Mouse (Mus musculus) embryonic facial prominence, embryonic 11.5 days (tissue): ENCODE measurements around the gene Ntpcr. TPM values are rescaled to one million over a fixed set of nuclear protein-coding genes. Genes with fewer than 3 reads are reported as not detected.

Experiments
- ATAC-seq: fragments of 200-750 bp; cut with Nextera tagmentation; replicated peaks from 2 replicates; pipeline ENCODE4 v1.8.0; 2017; ENCODE audit warnings: low read depth; ENCODE audit not compliant: insufficient number of reproducible peaks, low FRiP score, low TSS enrichment
- DNase-seq: peaks from one replicate; pipeline ENCODE4 v3.0.0-alpha.2; 2015; ENCODE audit warnings: low spot score
- H3K27ac ChIP-seq: fragments of 300-500 bp; sonication (generic); replicated peaks from 2 replicates; pipeline ENCODE4 v1.5.1; 2014; ENCODE audit warnings: mild to moderate bottlenecking, low read depth, low read length, control low read depth
- H3K27me3 ChIP-seq: fragments of 300-500 bp; sonication (generic); 2 replicates; pipeline ENCODE4 v1.6.1; 2014; ENCODE audit warnings: mild to moderate bottlenecking, low read length, moderate library complexity, mixed read lengths; ENCODE audit not compliant: control insufficient read depth, insufficient read depth
- H3K36me3 ChIP-seq: fragments of 300-500 bp; sonication (generic); replicated peaks from 2 replicates; pipeline ENCODE4 v1.6.1; 2014; ENCODE audit warnings: low read depth, mild to moderate bottlenecking, low read length, moderate library complexity, mixed read lengths; ENCODE audit not compliant: control insufficient read depth, insufficient read depth
- H3K4me1 ChIP-seq: fragments of 300-500 bp; sonication (generic); 2 replicates; pipeline ENCODE4 v1.6.1; 2014; ENCODE audit warnings: low read length, mixed read lengths; ENCODE audit not compliant: control insufficient read depth, insufficient read depth
- H3K4me2 ChIP-seq: fragments of 300-500 bp; sonication (generic); 2 replicates; pipeline ENCODE4 v1.6.1; 2014; ENCODE audit warnings: low read depth, mild to moderate bottlenecking, control low read depth, low read length, moderate library complexity
- H3K4me3 ChIP-seq: fragments of 300-500 bp; sonication (generic); 2 replicates; pipeline ENCODE4 v1.5.1; 2014; ENCODE audit warnings: low read depth, low read length, control low read depth
- H3K9ac ChIP-seq: fragments of 300-500 bp; sonication (generic); replicated peaks from 2 replicates; pipeline ENCODE4 v1.6.1; 2014; ENCODE audit warnings: mild to moderate bottlenecking, control low read depth, low read length
- H3K9me3 ChIP-seq: fragments of 300-500 bp; sonication (generic); replicated peaks from 2 replicates; pipeline ENCODE4 v1.6.1; 2016; ENCODE audit warnings: mild to moderate bottlenecking, low read length, inconsistent platforms, mixed read lengths; ENCODE audit not compliant: control insufficient read depth
- WGBS: fragments of 180-500 bp; shearing (Covaris S2); extraction: QIAGEN DNeasy Blood & Tissue Kit; methylation state at CpG from one replicate; pipeline ENCODE4 v1.1.7; 2014; 5-methylcytosine and 5-hydroxymethylcytosine counted together
- polyA plus RNA-seq: library from polyadenylated mRNA; unstranded; fragments of >200 nt; fragmentation: Nextera tagmentation; extraction: Ambion mirVana; gene quantifications from 2 replicates; pipeline ENCODE4 v1.2.1, GENCODE M21; 2014

The Ntpcr gene
- polyA plus RNA-seq, 1 experiment from 2014 or later, result 23.8 TPM

DNA sequence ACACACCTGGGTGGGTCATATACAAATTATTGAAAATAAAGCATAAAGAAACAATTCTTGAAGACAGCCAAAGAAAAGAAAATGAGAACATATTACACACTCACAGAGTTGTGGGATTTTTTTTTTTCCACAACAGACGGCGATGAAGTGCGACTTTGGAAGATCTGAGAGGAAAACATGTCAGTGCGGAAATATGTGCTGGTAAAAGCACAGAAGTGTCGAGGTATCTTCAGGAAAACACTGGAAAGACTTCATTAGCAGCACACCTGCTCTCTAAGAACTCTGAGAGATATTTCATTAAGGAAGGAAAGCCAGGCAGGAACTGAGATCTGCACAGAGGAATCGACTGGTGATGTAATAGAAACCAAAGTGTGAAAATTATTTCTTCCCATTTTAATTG lies 33.8 kb upstream of the Ntpcr start:
- no peak overlapping the region for H3K9ac ChIP-seq
- H3K27me3 ChIP-seq, result no peaks in the 10 kb centered on the region
- no peak overlapping the region for H3K27ac ChIP-seq
- no peaks in the 10 kb centered on the region for H3K9me3 ChIP-seq
- no peak overlapping the region for H3K4me2 ChIP-seq
- ATAC-seq, result no peak
- no peaks in the 10 kb centered on the region for H3K36me3 ChIP-seq
- 92% methylated on average over 6 of the region's 6 CpGs for WGBS
- no peak for DNase-seq
- no peaks in the 10 kb centered on the region for H3K4me1 ChIP-seq
- no peak overlapping the region for H3K4me3 ChIP-seq

DNA sequence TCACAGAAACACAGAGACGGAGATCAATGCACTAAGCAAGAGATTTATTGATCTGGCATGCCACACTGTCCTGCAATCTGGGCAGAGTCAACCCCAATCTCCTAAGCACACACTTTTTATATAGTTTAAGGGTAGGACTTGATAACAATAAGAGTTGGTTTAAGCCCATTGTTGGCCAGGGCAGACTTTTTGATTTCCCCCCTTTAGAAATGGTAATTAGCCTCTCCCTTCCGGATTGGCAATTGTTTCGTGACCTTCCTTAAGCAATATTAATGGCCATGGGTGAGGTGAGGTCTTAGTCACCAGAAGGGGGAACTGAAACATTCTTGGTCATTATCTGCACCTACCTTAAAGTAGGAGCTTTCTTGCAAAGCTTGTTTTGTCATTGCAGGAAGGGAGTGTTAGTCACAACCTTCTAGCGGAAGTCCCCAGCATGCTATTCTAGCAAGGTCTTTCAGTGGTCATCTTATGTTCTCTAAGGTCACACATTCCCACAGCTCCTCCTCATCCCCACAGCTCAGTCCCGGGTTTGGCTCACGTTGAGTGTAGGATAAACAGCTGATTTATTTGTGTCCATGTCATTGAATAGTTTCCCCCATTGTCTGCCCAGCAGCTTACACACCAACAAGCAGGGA lies 30.3 kb upstream of the Ntpcr start:
- no peak for ATAC-seq
- H3K27me3 ChIP-seq, result no peaks in the 10 kb centered on the region
- no peak overlapping the region for H3K4me3 ChIP-seq
- no peak overlapping the region for H3K27ac ChIP-seq
- no peaks in the 10 kb centered on the region for H3K36me3 ChIP-seq
- H3K4me1 ChIP-seq, result no peaks in the 10 kb centered on the region
- H3K4me2 ChIP-seq, result no peak overlapping the region
- H3K9me3 ChIP-seq, result no peaks in the 10 kb centered on the region
- 81% methylated on average over 6 of the region's 6 CpGs for WGBS
- no peak for DNase-seq
- no peak overlapping the region for H3K9ac ChIP-seq

DNA sequence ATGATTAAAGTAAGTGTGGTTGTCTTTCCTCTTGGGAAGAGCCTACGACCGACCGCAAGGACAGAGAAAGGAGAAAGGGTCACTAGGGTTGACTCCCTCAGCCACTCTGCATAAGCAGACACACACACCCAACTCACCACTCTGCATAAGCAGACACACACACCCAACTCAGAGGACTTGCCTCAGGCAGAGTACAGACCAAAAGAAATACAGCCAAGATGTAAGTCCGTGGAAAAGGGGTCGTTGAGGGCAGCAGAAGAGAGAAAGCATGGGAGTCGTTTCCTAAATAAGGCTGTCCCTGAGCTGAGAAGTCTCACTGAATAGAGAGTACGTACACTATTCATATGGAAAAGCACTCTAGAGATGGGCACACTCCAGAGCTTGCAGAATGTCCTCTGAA lies 29.4 kb upstream of the Ntpcr start:
- Histone ChIP-seq H3K9me3 (no peaks in the 10 kb centered on the region), H3K27me3 (no peaks in the 10 kb centered on the region), H3K36me3 (no peaks in the 10 kb centered on the region), H3K4me1 (no peaks in the 10 kb centered on the region), H3K4me2 (no peak overlapping the region), H3K27ac (no peak overlapping the region), H3K4me3 (no peak overlapping the region), H3K9ac (no peak overlapping the region)
- WGBS, result 62% methylated on average over 7 of the region's 7 CpGs
- ATAC-seq (no peak), DNase-seq (no peak)

DNA sequence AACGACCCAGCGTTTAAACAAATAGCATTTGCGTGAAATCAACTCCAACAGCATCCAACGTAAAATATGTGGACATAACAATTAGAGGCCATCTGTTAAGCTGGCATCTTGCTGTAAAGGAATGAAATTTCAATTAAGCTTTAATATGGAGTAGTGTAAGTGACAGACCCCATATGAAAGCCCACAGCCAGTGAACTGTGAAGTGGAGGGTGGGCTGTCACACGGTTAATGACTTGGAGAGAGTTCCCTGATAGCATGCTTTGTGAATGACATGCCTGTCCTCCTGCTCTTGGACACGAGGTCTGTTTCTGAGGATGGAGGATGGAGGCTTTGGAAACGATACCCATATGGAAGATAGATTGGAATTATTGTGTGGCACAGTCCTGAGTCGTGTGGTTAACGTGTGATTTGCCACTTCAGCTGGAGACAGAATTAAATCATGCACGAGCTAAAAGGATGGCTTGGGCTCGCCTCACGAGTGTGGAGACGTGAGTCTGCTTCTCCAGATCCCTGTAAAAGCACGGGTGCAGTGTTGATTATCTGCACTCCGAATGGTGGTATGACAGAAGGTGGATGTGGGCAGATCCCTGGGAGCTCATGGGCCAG lies 26.8 kb upstream of the Ntpcr start:
- ATAC-seq, result no peak
- H3K9ac ChIP-seq, result no peak overlapping the region
- DNase-seq, result no peak
- no peak overlapping the region for H3K27ac ChIP-seq
- no peaks in the 10 kb centered on the region for H3K9me3 ChIP-seq
- no peaks in the 10 kb centered on the region for H3K27me3 ChIP-seq
- H3K4me3 ChIP-seq, result no peak overlapping the region
- no peaks in the 10 kb centered on the region for H3K4me1 ChIP-seq
- 86% methylated on average over 15 of the region's 15 CpGs for WGBS
- H3K4me2 ChIP-seq, result no peak overlapping the region
- H3K36me3 ChIP-seq, result no peaks in the 10 kb centered on the region

DNA sequence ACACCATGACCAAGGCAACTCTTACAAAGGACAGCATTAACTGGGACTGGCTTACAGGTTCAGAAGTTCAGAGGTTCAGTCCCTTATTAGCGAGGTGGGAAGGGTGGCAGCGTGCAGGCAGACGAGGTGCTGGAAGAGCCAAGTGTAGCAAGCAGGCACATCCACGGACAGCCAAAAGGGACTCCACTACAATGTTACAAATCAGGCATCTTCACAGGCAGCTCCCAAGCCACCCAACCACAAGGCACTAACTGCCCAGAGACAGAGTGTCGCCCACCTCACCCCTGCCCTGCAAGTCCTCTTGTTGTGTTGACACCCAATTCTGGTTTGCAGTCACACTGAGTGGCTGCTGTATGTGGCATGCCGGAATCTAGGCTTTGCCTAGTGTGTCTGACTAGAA lies 25.3 kb upstream of the Ntpcr start:
- DNase-seq (no peak), ATAC-seq (no peak)
- Histone ChIP-seq H3K4me1 (no peaks in the 10 kb centered on the region), H3K9me3 (no peaks in the 10 kb centered on the region), H3K9ac (no peak overlapping the region), H3K27ac (no peak overlapping the region), H3K4me3 (no peak overlapping the region), H3K36me3 (no peaks in the 10 kb centered on the region), H3K27me3 (no peaks in the 10 kb centered on the region), H3K4me2 (no peak overlapping the region)
- 89% methylated on average over 6 of the region's 6 CpGs for WGBS

DNA sequence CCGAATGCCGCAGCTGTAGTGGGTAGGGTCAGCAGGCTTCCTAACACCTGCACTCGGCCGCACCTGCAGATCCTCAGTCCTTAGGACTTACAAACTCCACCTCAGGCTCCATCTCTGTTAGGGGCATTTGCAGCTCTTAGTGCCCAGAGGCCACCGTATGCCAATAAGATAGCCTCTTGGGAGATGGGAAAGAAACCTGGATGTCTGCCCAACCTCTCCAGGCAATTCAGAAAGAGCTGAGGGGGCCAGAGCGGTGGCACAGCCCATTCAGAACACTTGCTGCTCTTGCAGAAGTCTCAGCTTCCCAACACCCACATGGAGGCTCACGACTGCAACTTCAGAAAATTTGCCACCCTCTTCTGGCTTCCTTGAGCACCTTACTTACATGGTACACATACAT lies 23.9 kb upstream of the Ntpcr start:
- ATAC-seq (no peak), DNase-seq (no peak)
- Histone ChIP-seq H3K27me3 (no peaks in the 10 kb centered on the region), H3K9ac (no peak overlapping the region), H3K4me1 (no peaks in the 10 kb centered on the region), H3K9me3 (no peaks in the 10 kb centered on the region), H3K27ac (no peak overlapping the region), H3K36me3 (no peaks in the 10 kb centered on the region), H3K4me2 (no peak overlapping the region), H3K4me3 (no peak overlapping the region)
- WGBS, result 88% methylated on average over 7 of the region's 7 CpGs

DNA sequence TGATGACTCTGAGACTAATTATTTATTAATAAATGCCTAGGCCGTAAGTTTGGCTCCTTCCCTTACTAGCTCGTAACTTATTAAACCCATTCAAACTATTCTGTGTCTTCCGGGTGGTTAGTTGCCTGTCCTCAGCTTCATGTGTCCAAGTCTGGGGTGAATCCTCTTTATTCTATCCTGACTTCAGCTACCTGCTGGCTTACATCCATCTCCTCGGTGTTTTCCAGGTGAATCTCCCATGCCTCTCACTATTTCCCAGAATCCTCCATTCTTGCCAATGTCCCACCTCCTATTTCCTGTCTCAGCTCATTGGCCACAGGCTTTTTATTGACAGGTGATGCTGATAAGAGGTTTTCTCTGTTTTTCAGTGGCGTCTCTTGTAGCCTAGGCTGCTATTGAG lies 20.6 kb upstream of the Ntpcr start:
- DNase-seq (no peak), ATAC-seq (no peak)
- Histone ChIP-seq H3K9ac (no peak overlapping the region), H3K27me3 (no peaks in the 10 kb centered on the region), H3K36me3 (no peaks in the 10 kb centered on the region), H3K4me1 (no peaks in the 10 kb centered on the region), H3K4me2 (no peak overlapping the region), H3K27ac (no peak overlapping the region), H3K4me3 (no peak overlapping the region), H3K9me3 (no peaks in the 10 kb centered on the region)
- 89% methylated on average over 5 of the region's 5 CpGs for WGBS

DNA sequence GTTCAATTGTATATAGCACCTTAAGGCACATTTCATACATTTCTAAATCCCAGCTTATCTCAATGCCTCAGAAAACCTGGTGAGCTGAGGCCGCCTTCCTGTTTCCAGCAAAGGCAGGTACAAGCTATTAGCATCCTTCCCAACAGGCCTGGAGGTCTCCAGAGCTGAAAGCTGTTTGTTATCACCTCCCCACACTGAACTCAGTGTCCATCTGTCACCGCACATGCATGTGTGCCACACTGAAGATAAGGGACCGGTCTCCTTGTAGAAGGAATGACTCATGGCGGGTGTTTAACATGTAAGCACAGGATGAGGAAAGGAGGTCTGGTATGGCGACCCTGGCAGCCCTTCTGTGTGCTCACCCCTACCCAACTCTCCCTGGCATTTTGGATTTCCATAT lies 18.2 kb upstream of the Ntpcr start:
- H3K36me3 ChIP-seq, result no peaks in the 10 kb centered on the region
- 86% methylated on average over 5 of the region's 5 CpGs for WGBS
- no peak overlapping the region for H3K4me3 ChIP-seq
- DNase-seq (no peak), ATAC-seq (no peak)
- no peaks in the 10 kb centered on the region for H3K9me3 ChIP-seq
- H3K27ac ChIP-seq, result no peak overlapping the region
- H3K4me1 ChIP-seq, result no peaks in the 10 kb centered on the region
- H3K4me2 ChIP-seq, result no peak overlapping the region
- no peak overlapping the region for H3K9ac ChIP-seq
- no peaks in the 10 kb centered on the region for H3K27me3 ChIP-seq
